Mouse (Mus musculus): ENCODE results near the gene Smad6.

GRCm38 (mm10) chr9:63967408-63968172 lies 54.3 kb downstream of the Smad6 start:
- TF ChIP-seq POLR2A (IDR thresholded peaks at IDR 0.05; ENCODE audit: extremely low read depth, insufficient read depth, low read length): no peak
- no peak for TF ChIP-seq CTCF (IDR thresholded peaks at IDR 0.05; ENCODE audit: extremely low read depth, insufficient read depth, low read length)
